Mouse (Mus musculus) liver, embryonic 14.5 days (tissue): ENCODE data around the gene Dennd4a.

ENCODE experiments used
- CTCF ChIP-seq: IDR thresholded peaks from 2 replicates; pipeline ENCODE4 v1.5.1; 2016; ENCODE audit warnings: antibody characterized with exemption, low read depth, control low read depth
- EP300 ChIP-seq: IDR thresholded peaks from 2 replicates; pipeline ENCODE4 v1.6.1; 2016; ENCODE audit warnings: antibody characterized with exemption, low read depth

DNA sequence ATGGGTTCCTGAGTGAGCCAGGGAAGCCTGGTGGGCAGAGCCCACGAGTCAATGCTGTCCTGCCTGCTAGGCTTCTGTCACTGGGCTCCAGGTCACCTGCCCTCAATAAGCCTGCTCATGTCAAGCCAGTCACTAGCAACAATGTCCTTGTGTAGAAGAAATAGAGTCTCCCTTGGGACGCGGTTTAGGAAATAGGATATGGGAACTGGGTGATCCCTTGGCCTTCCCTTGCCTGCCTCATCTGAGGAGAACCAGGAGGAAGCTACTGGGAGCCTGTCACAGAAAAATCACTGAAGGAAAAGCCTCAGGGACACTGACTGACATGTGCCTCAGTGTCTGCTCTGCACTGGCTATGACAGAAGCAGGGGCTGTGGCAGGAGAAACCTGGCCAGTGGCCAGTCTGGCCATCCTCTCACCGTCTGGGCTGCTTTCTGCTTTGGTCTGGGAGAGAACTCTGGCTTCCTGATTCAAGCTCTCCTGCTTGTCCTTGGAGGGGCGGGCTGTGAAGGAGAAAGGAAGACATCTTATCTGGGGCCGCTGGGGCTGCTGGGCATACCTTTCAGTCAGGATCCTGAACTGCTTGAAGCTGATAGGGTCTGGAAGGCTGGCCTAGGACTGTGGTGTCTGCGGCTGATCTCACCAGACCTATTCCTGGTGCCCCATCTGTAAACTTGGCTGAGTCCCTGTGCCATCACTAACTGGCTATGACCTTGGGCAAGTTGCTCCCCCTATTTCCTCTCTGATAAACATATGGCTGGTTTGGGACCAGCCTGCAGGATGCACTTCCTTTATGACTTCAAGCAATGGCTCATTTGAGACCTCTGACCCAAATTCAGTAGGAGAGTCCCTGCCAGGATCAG lies 120.8 kb downstream of the Dennd4a start:
- no peak for TF ChIP-seq CTCF
- no peak; the same call in 1 of the 2 replicates for TF ChIP-seq EP300
